Mouse (Mus musculus): ENCODE data around the gene Olfr495. TPM values are rescaled to one million over a fixed set of nuclear protein-coding genes. Genes with fewer than 3 reads are reported as not detected.

Gene Olfr495
- polyA plus RNA-seq (2016; fragmentation: Nextera tagmentation; extraction: Ambion mirVana), result not detected in 2 replicates

GRCm38 (mm10) chr7:108392867-108393266, at the start of gene Olfr495:
Gene Olfr495, plus strand, starts transcription at chr7:108393167.
- H3K9me3 ChIP-seq, result no peaks in the 10 kb centered on the region
- WGBS, result 61% methylated on average over 1 of the region's 1 CpGs
- no peak for ATAC-seq (ENCODE audit: insufficient number of reproducible peaks, insufficient read depth, low FRiP score, low TSS enrichment)

GRCm38 (mm10) chr7:108346879-108347278, 46.1 kb upstream of the Olfr495 start, which contains the start of gene Olfr493:
Gene Olfr493, minus strand, starts transcription at chr7:108346979.
- Histone ChIP-seq H3K4me1 (no peaks in the 10 kb centered on the region), H3K4me3 (no peak within 1 kb of the TSS), H3K27me3 (no peaks in the 10 kb centered on the region), H3K9ac (no peak within 1 kb of the TSS), H3K4me2 (replicated peaks) (no peak within 1 kb of the TSS), H3K9me3 (no peaks in the 10 kb centered on the region), H3K36me3 (no peaks in the 10 kb centered on the region), H3K27ac (no peak within 1 kb of the TSS)
- ATAC-seq (ENCODE audit: insufficient number of reproducible peaks, insufficient read depth, low FRiP score, low TSS enrichment), result no peak
- WGBS, result 62% methylated on average over 1 of the region's 1 CpGs

More at GRCm38 (mm10) chr7:108392867-108393266, at the start of gene Olfr495:
- Histone ChIP-seq H3K4me1 (no peaks in the 10 kb centered on the region), H3K4me2 (replicated peaks) (no peak within 1 kb of the TSS), H3K9ac (no peak within 1 kb of the TSS), H3K27ac (no peak within 1 kb of the TSS), H3K4me3 (no peak within 1 kb of the TSS), H3K27me3 (no peaks in the 10 kb centered on the region), H3K36me3 (no peaks in the 10 kb centered on the region)

GRCm38 (mm10) chr7:108365035-108365434, 27.9 kb upstream of the Olfr495 start, which contains the start of gene Olfr494:
Gene Olfr494, plus strand, starts transcription at chr7:108365335.
- WGBS, result 83% methylated on average over 3 of the region's 3 CpGs
- Histone ChIP-seq H3K4me1 (no peaks in the 10 kb centered on the region), H3K4me3 (no peak within 1 kb of the TSS), H3K4me2 (replicated peaks) (no peak within 1 kb of the TSS), H3K9me3 (no peaks in the 10 kb centered on the region), H3K27ac (no peak within 1 kb of the TSS), H3K9ac (no peak within 1 kb of the TSS), H3K27me3 (no peaks in the 10 kb centered on the region), H3K36me3 (no peaks in the 10 kb centered on the region)
- no peak for ATAC-seq (ENCODE audit: insufficient number of reproducible peaks, insufficient read depth, low FRiP score, low TSS enrichment)

- no peak within 1 kb of the TSS for H3K4me2 ChIP-seq (replicated peaks)
- 83% methylated on average over 2 of the region's 2 CpGs for WGBS
- H3K9me3 ChIP-seq, result no peaks in the 10 kb centered on the region
- no peak within 1 kb of the TSS for H3K4me3 ChIP-seq
- no peaks in the 10 kb centered on the region for H3K36me3 ChIP-seq
- no peak for ATAC-seq (ENCODE audit: insufficient number of reproducible peaks, insufficient read depth, low FRiP score, low TSS enrichment)
- no peaks in the 10 kb centered on the region for H3K4me1 ChIP-seq
- H3K27ac ChIP-seq, result no peak within 1 kb of the TSS
- no peak within 1 kb of the TSS for H3K9ac ChIP-seq
- H3K27me3 ChIP-seq, result no peaks in the 10 kb centered on the region
Observed at GRCm38 (mm10) chr7:108420121-108420520, 27.2 kb downstream of the Olfr495 start, which contains the start of gene Olfr497. Gene Olfr497, plus strand, starts transcription at chr7:108420421.

Other genes with a start within 250 kb of the Olfr495 start
- not detected in 2 replicates for gene Olfr485, start 233.3 kb upstream of the Olfr495 start, polyA plus RNA-seq (2016; fragmentation: Nextera tagmentation; extraction: Ambion mirVana)
- not detected in 2 replicates for gene Olfr486, start 220.4 kb upstream of the Olfr495 start, polyA plus RNA-seq (2016; fragmentation: Nextera tagmentation; extraction: Ambion mirVana)
- not detected in 2 replicates for gene Olfr487, start 178.5 kb upstream of the Olfr495 start, polyA plus RNA-seq (2016; fragmentation: Nextera tagmentation; extraction: Ambion mirVana)
- not detected in 2 replicates for gene Olfr488, start 134.8 kb upstream of the Olfr495 start, polyA plus RNA-seq (2016; fragmentation: Nextera tagmentation; extraction: Ambion mirVana)
- not detected in 2 replicates for gene Olfr490, start 104.2 kb upstream of the Olfr495 start, polyA plus RNA-seq (2016; fragmentation: Nextera tagmentation; extraction: Ambion mirVana)
- gene Olfr491, start 79.7 kb upstream of the Olfr495 start, polyA plus RNA-seq (2016; fragmentation: Nextera tagmentation; extraction: Ambion mirVana), result not detected in 2 replicates
- not detected in 2 replicates for gene Olfr492, start 69.5 kb upstream of the Olfr495 start, polyA plus RNA-seq (2016; fragmentation: Nextera tagmentation; extraction: Ambion mirVana)
- gene Olfr493, start 46.2 kb upstream of the Olfr495 start, polyA plus RNA-seq (2016; fragmentation: Nextera tagmentation; extraction: Ambion mirVana), result not detected in 2 replicates
- not detected in 2 replicates for gene Olfr494, start 27.8 kb upstream of the Olfr495 start, polyA plus RNA-seq (2016; fragmentation: Nextera tagmentation; extraction: Ambion mirVana)
- not detected in 2 replicates for gene Olfr497, start 27.3 kb downstream of the Olfr495 start, polyA plus RNA-seq (2016; fragmentation: Nextera tagmentation; extraction: Ambion mirVana)
- gene Olfr498, start 72.2 kb downstream of the Olfr495 start, polyA plus RNA-seq (2016; fragmentation: Nextera tagmentation; extraction: Ambion mirVana), result not detected in 2 replicates
- not detected in 2 replicates for gene Olfr502, start 131.9 kb downstream of the Olfr495 start, polyA plus RNA-seq (2016; fragmentation: Nextera tagmentation; extraction: Ambion mirVana)
- not detected in 2 replicates for gene Olfr503, start 151.4 kb downstream of the Olfr495 start, polyA plus RNA-seq (2016; fragmentation: Nextera tagmentation; extraction: Ambion mirVana)
- not detected in 2 replicates for gene Olfr504, start 172.6 kb downstream of the Olfr495 start, polyA plus RNA-seq (2016; fragmentation: Nextera tagmentation; extraction: Ambion mirVana)
- gene Olfr506, start 217.6 kb downstream of the Olfr495 start, polyA plus RNA-seq (2016; fragmentation: Nextera tagmentation; extraction: Ambion mirVana), result not detected in 2 replicates
- not detected in 2 replicates for gene Olfr507, start 228.6 kb downstream of the Olfr495 start, polyA plus RNA-seq (2016; fragmentation: Nextera tagmentation; extraction: Ambion mirVana)
- gene Olfr508, start 236.8 kb downstream of the Olfr495 start, polyA plus RNA-seq (2016; fragmentation: Nextera tagmentation; extraction: Ambion mirVana), result not detected in 2 replicates

Data from embryonic facial prominence, embryonic 12.5 days (tissue).